Mouse (Mus musculus) liver, embryonic 12.5 days (tissue): Measurements from ENCODE around the gene Ddit4l. TPM values are rescaled to one million over a fixed set of nuclear protein-coding genes. Genes with fewer than 3 reads are reported as not detected.
"Not testable (repeated sequence)": the region's sequence is repeated elsewhere in the genome, so short reads cannot be mapped to it uniquely, and the experiment has no call there.

Experiments
- ATAC-seq: fragments of 200-750 bp; cut with Nextera tagmentation; 2 replicates; pipeline ENCODE4 v1.8.0; 2017; ENCODE audit warnings: moderate number of reproducible peaks, mild to moderate bottlenecking, moderate library complexity
- H3K27ac ChIP-seq: fragments of 300-500 bp; sonication (generic); 2 replicates; pipeline ENCODE4 v1.5.1; 2016; ENCODE audit warnings: mild to moderate bottlenecking
- H3K27me3 ChIP-seq: fragments of 300-500 bp; sonication (generic); replicated peaks from 2 replicates; pipeline ENCODE4 v1.6.1; 2016; ENCODE audit warnings: mild to moderate bottlenecking, moderate library complexity
- H3K36me3 ChIP-seq: fragments of 300-500 bp; sonication (generic); 2 replicates; pipeline ENCODE4 v1.6.1; 2016; ENCODE audit warnings: mild to moderate bottlenecking, moderate library complexity
- H3K4me1 ChIP-seq: fragments of 300-500 bp; sonication (generic); 2 replicates; pipeline ENCODE4 v1.6.1; 2016
- H3K4me2 ChIP-seq: fragments of 300-500 bp; sonication (generic); 2 replicates; pipeline ENCODE4 v1.6.1; 2016; ENCODE audit warnings: mild to moderate bottlenecking, moderate library complexity
- H3K4me3 ChIP-seq: fragments of 300-500 bp; sonication (generic); 2 replicates; pipeline ENCODE4 v1.5.1; 2016; ENCODE audit warnings: mild to moderate bottlenecking, moderate library complexity
- H3K9ac ChIP-seq: fragments of 300-500 bp; sonication (generic); 2 replicates; pipeline ENCODE4 v1.6.1; 2016; ENCODE audit warnings: mild to moderate bottlenecking, moderate library complexity
- H3K9me3 ChIP-seq: fragments of 300-500 bp; sonication (generic); replicated peaks from 2 replicates; pipeline ENCODE4 v1.6.1; 2016; ENCODE audit warnings: mild to moderate bottlenecking, moderate library complexity
- WGBS: fragments of 180-500 bp; shearing (Covaris S2); methylation state at CpG from one replicate; pipeline ENCODE4 v1.1.7; 2016; ENCODE audit not compliant: insufficient replicate concordance; 5-methylcytosine and 5-hydroxymethylcytosine counted together
- microRNA-seq: library from miRNA; unstranded; fragments of <30 nt; microRNA quantifications from one replicate; pipeline ENCODE4, GENCODE M21; 2017
- polyA plus RNA-seq: library from polyadenylated mRNA; unstranded; fragments of >200 nt; fragmentation: Nextera tagmentation; extraction: Ambion mirVana; gene quantifications from 2 replicates; pipeline ENCODE4 v1.2.1, GENCODE M21; 2016

Ddit4l gene
- polyA plus RNA-seq, 1 experiment from 2014 or later: 0.89 TPM

DNA sequence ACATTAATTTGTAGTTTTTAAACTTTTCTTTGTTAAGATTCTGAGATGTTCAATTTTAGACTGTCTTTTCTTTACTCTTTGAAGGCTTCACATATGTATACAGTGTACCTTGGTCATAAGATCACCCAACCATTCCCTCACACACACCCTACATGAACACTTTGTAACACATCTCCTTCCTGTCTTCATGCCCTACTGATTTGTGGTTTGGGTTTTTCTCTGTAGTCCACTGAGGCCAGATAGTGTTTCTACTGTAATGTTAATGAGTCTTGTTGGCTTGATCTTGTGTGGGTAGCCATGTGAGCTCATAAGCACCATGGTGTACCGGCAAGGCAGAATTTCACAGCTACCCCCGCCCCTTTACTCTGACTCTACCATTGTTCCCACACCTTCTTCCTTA, 31.4 kb downstream of the Ddit4l start:
- no peaks in the 10 kb centered on the region for H3K4me1 ChIP-seq
- H3K9ac ChIP-seq: no peak overlapping the region
- ATAC-seq: no peak
- H3K27ac ChIP-seq: no peak overlapping the region
- H3K27me3 ChIP-seq: no peaks in the 10 kb centered on the region
- no peaks in the 10 kb centered on the region for H3K9me3 ChIP-seq
- WGBS: 81% methylated on average over 2 of the region's 2 CpGs
- H3K4me3 ChIP-seq: no peak overlapping the region
- H3K36me3 ChIP-seq: no peaks in the 10 kb centered on the region
- no peak overlapping the region for H3K4me2 ChIP-seq

DNA sequence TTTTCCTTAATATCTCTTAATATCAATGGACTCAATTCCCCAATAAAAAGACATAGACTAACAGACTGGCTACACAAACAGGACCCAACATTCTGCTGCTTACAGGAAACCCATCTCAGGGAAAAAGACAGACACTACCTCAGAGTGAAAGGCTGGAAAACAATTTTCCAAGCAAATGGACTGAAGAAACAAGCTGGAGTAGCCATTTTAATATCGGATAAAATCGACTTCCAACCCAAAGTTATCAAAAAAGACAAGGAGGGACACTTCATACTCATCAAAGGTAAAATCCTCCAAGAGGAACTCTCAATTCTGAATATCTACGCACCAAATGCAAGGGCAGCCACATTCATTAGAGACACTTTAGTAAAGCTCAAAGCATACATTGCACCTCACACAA, 49.8 kb downstream of the Ddit4l start, which contains the start of gene Gm21962:
Gm21962 (plus strand) TSS at position 301 of the 400 bp plus-strand sequence.
- not testable (repeated sequence) for H3K4me1 ChIP-seq, H3K4me3 ChIP-seq, H3K36me3 ChIP-seq, ATAC-seq, H3K4me2 ChIP-seq, H3K9me3 ChIP-seq, H3K27me3 ChIP-seq, H3K27ac ChIP-seq, H3K9ac ChIP-seq
- WGBS: no CpG with 5 or more reads among the region's 3 CpGs

Small RNA genes lying within 50 kb of the gene (microRNA-seq; reads per million reads assigned to microRNA genes)
- not detected for gene Gm22468

Other genes starting within 250 kb of the Ddit4l start
- not detected in 2 replicates for gene Gm21962, start 49.9 kb downstream of the Ddit4l start, polyA plus RNA-seq
- 1,584 and 1,643 TPM in 2 replicates for gene H2afz, start 242.9 kb downstream of the Ddit4l start, polyA plus RNA-seq
- 6.5 TPM in 2 replicates for gene Dnajb14, start 246.1 kb downstream of the Ddit4l start, polyA plus RNA-seq